Mouse (Mus musculus) lung, embryonic 16.5 days (tissue): ENCODE results near the gene Rufy1. TPM values are rescaled to one million over a fixed set of nuclear protein-coding genes. Genes with fewer than 3 reads are reported as not detected.
A peak's percentile ranks its signal among the peaks of the same experiment; 100 is the strongest.
"Not testable (repeated sequence)": the region's sequence is repeated elsewhere in the genome, so short reads cannot be mapped to it uniquely, and the experiment has no call there.

ENCODE experiments used
- ATAC-seq: fragments of 200-750 bp; cut with Nextera tagmentation; 2 replicates; pipeline ENCODE4 v1.8.0; 2017; ENCODE audit warnings: low read depth, mild to moderate bottlenecking, moderate library complexity
- H3K27ac ChIP-seq: fragments of 300-500 bp; sonication (generic); 2 replicates; pipeline ENCODE4 v1.5.1; 2014; ENCODE audit warnings: mild to moderate bottlenecking, control low read depth, low read length
- H3K27me3 ChIP-seq: fragments of 300-500 bp; sonication (generic); 2 replicates; pipeline ENCODE4 v1.6.1; 2014; ENCODE audit warnings: low read depth, low read length, mixed read lengths; ENCODE audit not compliant: control insufficient read depth, insufficient read depth
- H3K36me3 ChIP-seq: fragments of 300-500 bp; sonication (generic); 2 replicates; pipeline ENCODE4 v1.6.1; 2014; ENCODE audit warnings: low read length; ENCODE audit not compliant: control insufficient read depth, insufficient read depth
- H3K4me1 ChIP-seq: fragments of 300-500 bp; sonication (generic); replicated peaks from 2 replicates; pipeline ENCODE4 v1.6.1; 2014; ENCODE audit warnings: low read length, mixed read lengths; ENCODE audit not compliant: control insufficient read depth, insufficient read depth
- H3K4me2 ChIP-seq: fragments of 300-500 bp; sonication (generic); 2 replicates; pipeline ENCODE4 v1.6.1; 2014; ENCODE audit warnings: low read depth, low read length, control low read depth
- H3K4me3 ChIP-seq: fragments of 300-500 bp; sonication (generic); 2 replicates; pipeline ENCODE4 v1.5.1; 2014; ENCODE audit warnings: mild to moderate bottlenecking, low read length, control low read depth
- H3K9ac ChIP-seq: fragments of 300-500 bp; sonication (generic); 2 replicates; pipeline ENCODE4 v1.6.1; 2014; ENCODE audit warnings: low read length, control low read depth
- H3K9me3 ChIP-seq: fragments of 300-500 bp; sonication (generic); 2 replicates; pipeline ENCODE4 v1.6.1; 2016; ENCODE audit warnings: low read length; ENCODE audit not compliant: control insufficient read depth
- WGBS: fragments of 180-500 bp; shearing (Covaris S2); extraction: QIAGEN DNeasy Blood & Tissue Kit; methylation state at CpG from one replicate; pipeline ENCODE4 v1.1.7; 2014; 5-methylcytosine and 5-hydroxymethylcytosine counted together
- polyA plus RNA-seq: library from polyadenylated mRNA; unstranded; fragments of >200 nt; fragmentation: Nextera tagmentation; extraction: Ambion mirVana; gene quantifications from 2 replicates; pipeline ENCODE4 v1.2.1, GENCODE M21; 2015

Rufy1 gene
- polyA plus RNA-seq, 1 experiment from 2014 or later = 23.6 TPM

DNA sequence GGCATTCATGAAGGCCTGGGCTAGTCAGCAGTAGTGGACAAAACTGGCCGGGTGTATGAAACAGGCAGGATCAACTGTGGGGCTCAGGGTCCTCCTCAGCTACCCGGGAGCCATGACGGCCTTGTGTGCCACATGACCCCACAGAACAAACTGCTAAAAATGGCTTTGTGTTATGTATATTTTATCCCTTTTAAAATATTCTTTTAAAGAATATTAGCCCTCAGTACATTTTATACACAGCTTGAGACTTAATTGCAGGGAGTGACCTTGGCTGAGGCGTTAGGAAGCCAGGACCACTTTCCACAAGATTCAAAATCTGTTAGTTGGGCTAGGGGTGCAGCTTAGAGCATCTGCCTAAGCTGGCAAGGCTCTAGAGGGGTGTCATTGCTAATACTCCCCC lies 60.0 kb downstream of the Rufy1 start:
- no peaks in the 10 kb centered on the region for H3K9me3 ChIP-seq
- no peak for ATAC-seq
- WGBS = 62% methylated on average over 4 of the region's 4 CpGs
- no peaks in the 10 kb centered on the region for H3K36me3 ChIP-seq
- no peaks in the 10 kb centered on the region for H3K27me3 ChIP-seq
- peaks cover 3% of the 10 kb centered on the region; the same call in 1 of the 2 replicates for H3K4me1 ChIP-seq
- H3K27ac ChIP-seq = no peak overlapping the region
- H3K4me3 ChIP-seq = peak overlapping the region; percentile 53; the same call in 1 of the 2 replicates
- peak overlapping the region; percentile 80 for H3K4me2 ChIP-seq
- H3K9ac ChIP-seq = peak overlapping the region; percentile 74

DNA sequence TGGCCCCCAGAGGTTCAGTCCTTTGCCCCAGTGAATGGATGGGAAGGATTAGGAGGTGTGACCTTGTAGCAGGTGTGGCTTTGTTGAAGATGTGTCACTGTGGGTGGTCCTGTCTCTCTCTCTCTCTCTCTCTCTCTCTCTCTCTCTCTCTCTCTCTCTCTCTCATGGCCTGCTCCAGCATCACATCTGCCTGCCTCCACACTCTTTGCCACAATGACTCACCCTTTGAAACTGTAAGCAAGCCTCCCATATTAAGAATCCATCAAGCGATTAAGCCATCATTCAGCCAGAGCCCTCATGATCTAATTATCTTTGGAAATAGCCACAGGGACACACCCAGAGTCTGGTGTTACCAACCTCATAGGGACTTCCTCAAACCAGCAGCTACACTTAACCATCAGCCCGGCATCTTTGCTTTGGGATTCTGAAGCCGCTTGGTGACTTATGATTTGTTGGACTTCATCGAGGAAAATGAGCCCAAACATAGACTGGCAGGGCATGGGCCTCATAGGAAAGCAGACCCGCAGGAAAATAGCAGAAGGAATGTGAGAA lies 61.5 kb downstream of the Rufy1 start:
- Histone ChIP-seq H3K9ac (no peak overlapping the region), H3K36me3 (no peaks in the 10 kb centered on the region), H3K9me3 (no peaks in the 10 kb centered on the region), H3K27me3 (no peaks in the 10 kb centered on the region), H3K4me2 (no peak overlapping the region), H3K4me3 (no peak overlapping the region), H3K4me1 (peaks cover 3% of the 10 kb centered on the region; the same call in 1 of the 2 replicates), H3K27ac (no peak overlapping the region)
- 77% methylated on average over 5 of the region's 5 CpGs for WGBS
- ATAC-seq = no peak

DNA sequence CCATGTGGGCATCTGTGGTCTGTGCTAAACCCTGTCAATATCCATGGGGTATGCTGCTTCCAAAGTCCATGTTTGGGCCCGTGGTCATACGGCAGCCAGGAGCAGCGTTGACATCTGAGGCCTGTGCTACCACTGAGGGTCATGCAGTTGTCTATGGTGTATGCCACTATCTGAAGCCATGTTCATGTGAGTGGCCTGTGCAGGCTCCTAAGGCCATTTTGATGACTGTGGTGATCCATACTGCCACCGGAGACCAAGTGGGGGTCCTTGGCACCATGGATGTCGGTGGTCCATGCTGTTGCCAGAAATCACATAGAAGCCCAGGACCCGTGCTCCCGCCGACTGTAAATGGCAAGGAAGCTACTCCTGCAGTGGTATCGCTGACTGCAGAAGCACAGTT lies 63.4 kb downstream of the Rufy1 start:
- Histone ChIP-seq H3K9ac (no peak overlapping the region), H3K4me3 (no peak overlapping the region), H3K9me3 (no peaks in the 10 kb centered on the region), H3K27ac (no peak overlapping the region), H3K4me1 (peaks cover 3% of the 10 kb centered on the region; the same call in 1 of the 2 replicates), H3K36me3 (no peaks in the 10 kb centered on the region), H3K4me2 (no peak overlapping the region), H3K27me3 (no peaks in the 10 kb centered on the region)
- ATAC-seq = no peak
- 87% methylated on average over 9 of the region's 9 CpGs for WGBS

DNA sequence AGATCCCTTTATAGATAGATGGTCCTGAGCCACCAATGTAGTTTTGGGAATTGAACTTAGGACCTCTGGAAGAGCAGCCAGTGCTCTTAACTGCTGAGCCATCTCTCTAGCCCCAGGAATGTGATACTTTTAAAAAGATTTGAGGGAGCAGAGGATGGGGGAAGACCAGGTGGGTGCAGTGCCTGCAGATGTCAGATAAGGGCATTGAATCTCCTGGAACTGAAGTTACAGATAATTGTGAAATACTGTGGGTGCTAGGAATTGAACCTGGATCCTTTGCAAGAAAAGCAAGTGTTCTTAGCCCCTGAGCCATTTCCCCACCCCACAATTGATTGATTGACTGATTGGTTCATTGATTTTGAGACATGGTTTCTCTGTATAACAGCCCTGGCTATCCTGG lies 65.6 kb downstream of the Rufy1 start:
- no peak overlapping the region for H3K4me2 ChIP-seq
- H3K36me3 ChIP-seq = no peaks in the 10 kb centered on the region
- H3K4me3 ChIP-seq = no peak overlapping the region
- no peaks in the 10 kb centered on the region for H3K9me3 ChIP-seq
- no peak overlapping the region for H3K27ac ChIP-seq
- no peaks in the 10 kb centered on the region for H3K4me1 ChIP-seq
- H3K9ac ChIP-seq = no peak overlapping the region
- H3K27me3 ChIP-seq = no peaks in the 10 kb centered on the region
- no peak for ATAC-seq

DNA sequence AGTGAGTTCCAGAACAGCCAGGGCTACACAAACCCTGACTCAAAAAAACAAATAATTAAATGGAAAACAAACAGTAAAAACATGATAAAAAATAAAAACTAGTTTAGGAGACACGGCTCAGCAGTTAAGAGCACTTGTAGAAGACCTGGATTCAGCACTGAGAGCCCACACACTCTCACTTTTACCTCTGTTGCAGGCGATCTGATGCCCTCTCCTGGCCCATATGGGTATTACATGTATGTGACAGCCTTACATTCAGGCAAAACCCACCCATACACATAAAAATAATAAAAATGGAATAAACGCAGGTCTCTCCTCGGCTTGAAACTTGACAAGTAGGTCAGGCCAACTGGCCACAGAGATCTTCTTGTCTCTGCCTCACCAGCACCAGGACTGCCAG lies 66.4 kb downstream of the Rufy1 start:
- ATAC-seq = no peak
- H3K9me3 ChIP-seq = no peaks in the 10 kb centered on the region
- no peak overlapping the region for H3K27ac ChIP-seq
- no peak overlapping the region for H3K4me2 ChIP-seq
- WGBS = 4% methylated on average over 4 of the region's 4 CpGs
- no peaks in the 10 kb centered on the region for H3K27me3 ChIP-seq
- no peaks in the 10 kb centered on the region for H3K36me3 ChIP-seq
- no peak overlapping the region for H3K4me3 ChIP-seq
- no peak overlapping the region for H3K9ac ChIP-seq
- no peaks in the 10 kb centered on the region for H3K4me1 ChIP-seq

DNA sequence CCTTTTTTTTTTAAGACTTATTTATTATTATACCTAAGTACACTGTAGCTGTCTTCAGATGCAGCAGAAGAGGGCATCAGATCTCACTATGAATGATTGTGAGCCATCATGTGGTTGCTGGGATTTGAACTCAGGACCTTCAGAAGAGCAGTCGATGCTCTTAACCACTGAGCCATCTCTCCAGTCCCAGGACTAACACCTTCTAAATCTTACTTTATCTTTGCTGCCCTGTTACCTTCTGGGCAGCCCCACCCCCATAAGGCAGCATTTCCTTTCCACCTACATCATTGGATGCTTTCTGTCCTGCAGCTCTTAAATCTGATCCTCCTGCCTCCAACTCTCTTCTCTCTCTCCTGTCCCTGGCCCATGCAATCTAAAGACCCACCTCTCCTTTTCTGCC lies 69.6 kb downstream of the Rufy1 start:
- not testable (repeated sequence) for H3K4me2 ChIP-seq, H3K27ac ChIP-seq, H3K4me3 ChIP-seq, H3K9ac ChIP-seq, H3K4me1 ChIP-seq, H3K36me3 ChIP-seq, H3K27me3 ChIP-seq, ATAC-seq, H3K9me3 ChIP-seq
- WGBS = 70% methylated on average over 1 of the region's 1 CpGs

DNA sequence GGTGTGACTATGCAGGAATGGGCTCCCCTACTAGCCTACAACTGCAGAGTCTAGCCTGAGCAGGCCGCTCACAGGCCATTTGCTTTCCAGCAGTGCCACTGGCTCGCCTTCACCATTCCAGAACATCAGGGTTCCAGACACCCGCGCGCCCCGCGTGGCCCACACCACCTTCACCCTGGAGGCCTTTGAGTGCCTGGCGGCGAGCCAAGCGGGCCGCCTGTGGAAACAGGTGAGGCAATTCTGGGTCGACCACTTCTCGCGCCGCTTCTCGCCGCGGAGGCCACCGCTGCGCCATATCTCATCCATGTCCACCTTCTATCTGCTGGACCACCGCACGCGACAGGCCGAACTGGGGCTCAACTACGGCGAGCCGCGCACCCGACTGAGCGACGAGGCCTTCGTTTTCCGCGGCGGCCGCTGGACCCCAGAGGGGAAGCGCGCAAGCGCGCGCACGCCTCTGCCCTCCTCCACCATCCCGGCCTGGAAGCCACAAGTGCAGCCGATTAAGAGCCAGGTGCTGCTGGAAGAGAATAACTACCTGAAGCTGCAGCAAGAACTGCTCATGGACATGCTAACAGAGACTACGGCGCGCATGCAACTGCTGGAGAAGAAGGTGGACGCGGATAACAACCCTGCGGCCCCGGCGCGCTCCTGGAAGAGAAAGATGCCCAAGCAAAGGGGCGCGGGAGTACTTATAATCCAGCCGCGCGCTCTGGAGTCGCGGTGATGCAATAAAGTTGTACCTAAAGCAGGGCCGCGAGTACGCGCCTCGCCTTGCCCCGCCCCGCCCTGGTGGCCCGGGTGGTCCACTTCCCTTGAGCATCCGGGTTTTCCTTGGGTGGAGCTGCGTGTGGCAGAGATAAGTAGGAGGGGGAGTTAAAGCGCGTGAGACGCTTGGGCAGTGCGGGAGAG lies 71.7 kb downstream of the Rufy1 start:
- Histone ChIP-seq H3K9me3 (no peaks in the 10 kb centered on the region), H3K4me3 (peak overlapping the region; percentile 64), H3K9ac (peak overlapping the region; percentile 58), H3K27me3 (no peaks in the 10 kb centered on the region), H3K4me2 (peak overlapping the region; percentile 92), H3K27ac (peak overlapping the region; percentile 45), H3K36me3 (no peaks in the 10 kb centered on the region), H3K4me1 (no peaks in the 10 kb centered on the region; the same call in 1 of the 2 replicates)
- peak; percentile 75 for ATAC-seq
- WGBS = 1% methylated on average over 74 of the region's 74 CpGs

DNA sequence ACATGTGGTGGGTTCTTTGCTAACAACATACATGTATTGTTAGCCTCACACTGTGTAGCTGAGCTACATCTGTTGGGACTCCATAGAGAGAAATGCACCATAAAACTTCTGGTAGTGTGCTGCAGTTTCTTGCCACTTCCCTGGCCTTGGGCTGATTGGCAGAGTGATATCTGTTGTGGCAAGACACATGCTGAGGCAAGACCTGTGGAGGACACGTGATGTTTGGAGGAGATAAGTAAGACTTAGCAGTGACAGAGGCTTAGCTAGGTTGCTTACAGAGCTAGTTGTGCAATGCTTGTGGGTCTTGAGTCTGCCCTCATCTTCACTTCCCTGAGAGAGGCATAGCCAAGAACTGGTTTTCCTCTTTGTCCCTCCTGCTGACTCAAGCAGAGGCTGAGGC lies 75.5 kb downstream of the Rufy1 start:
- no peaks in the 10 kb centered on the region for H3K27me3 ChIP-seq
- no peak overlapping the region for H3K9ac ChIP-seq
- no peaks in the 10 kb centered on the region for H3K9me3 ChIP-seq
- H3K4me2 ChIP-seq = no peak overlapping the region
- WGBS = 42% methylated on average over 1 of the region's 1 CpGs
- H3K4me1 ChIP-seq = no peaks in the 10 kb centered on the region; the same call in 1 of the 2 replicates
- no peak overlapping the region for H3K4me3 ChIP-seq
- no peak for ATAC-seq
- H3K36me3 ChIP-seq = no peaks in the 10 kb centered on the region
- no peak overlapping the region for H3K27ac ChIP-seq

DNA sequence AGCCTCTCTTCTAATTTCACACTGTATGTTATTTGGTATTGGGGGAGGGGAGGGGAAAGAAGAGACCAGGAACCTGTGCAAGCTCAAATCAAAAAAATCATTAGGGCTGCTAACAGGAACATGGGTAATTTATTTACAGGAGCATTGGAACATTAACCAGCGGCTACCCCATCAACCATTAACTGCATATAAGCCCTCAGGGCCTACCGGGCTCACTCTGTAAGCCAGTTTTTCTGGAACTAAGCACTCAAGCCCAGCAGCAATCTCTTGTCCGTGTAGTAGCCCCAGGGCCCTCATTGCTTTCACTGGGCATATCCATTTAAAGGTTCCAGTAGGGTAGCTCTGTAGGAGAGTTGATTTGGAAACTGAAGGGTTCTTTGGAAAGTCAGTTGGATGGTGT lies 76.1 kb downstream of the Rufy1 start:
- Histone ChIP-seq H3K36me3 (no peaks in the 10 kb centered on the region), H3K27me3 (no peaks in the 10 kb centered on the region), H3K4me1 (no peaks in the 10 kb centered on the region; the same call in 1 of the 2 replicates), H3K4me3 (no peak overlapping the region), H3K4me2 (no peak overlapping the region), H3K27ac (no peak overlapping the region), H3K9me3 (no peaks in the 10 kb centered on the region), H3K9ac (no peak overlapping the region)
- 63% methylated on average over 3 of the region's 3 CpGs for WGBS
- ATAC-seq = no peak
